Mouse (Mus musculus): Measurements from ENCODE around the gene Itga2.

DNA sequence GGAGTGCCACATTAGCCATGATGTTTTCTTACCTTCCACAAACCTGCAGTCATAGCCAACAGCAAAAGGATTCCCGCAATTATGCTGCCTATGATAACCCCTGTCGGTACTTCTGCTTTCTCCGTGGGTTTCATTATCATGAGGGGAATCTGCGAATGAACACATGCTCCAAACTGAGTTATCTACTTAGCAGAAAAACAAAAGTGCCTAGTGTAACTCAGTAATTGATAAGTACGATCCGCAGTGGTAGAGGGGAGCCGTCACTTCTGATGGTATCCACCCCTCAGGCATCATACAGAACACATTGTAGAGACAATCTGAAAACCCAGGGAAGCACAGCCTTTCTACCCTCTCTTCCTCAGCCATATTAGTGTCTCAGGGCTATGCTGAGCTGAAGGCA is 94.8 kb downstream of the Itga2 start:
- TF ChIP-seq MAFK (IDR thresholded peaks at IDR 0.05; ENCODE audit: insufficient replicate concordance, low read length) (no peak), EP300 (IDR thresholded peaks at IDR 0.05; ENCODE audit: low read length) (no peak)
